Mouse (Mus musculus): ENCODE measurements at regions not wholly inside any gene's neighbourhood (a gene's known extent, or its start where the extent isn't known, plus 50 kb on each side); places are given as distances from the start of the nearest gene placed in this dataset.

GRCm38 (mm10) chr14:46305267-46305666, 73.9 kb upstream of the Gm15217 start:
- TF ChIP-seq CTCF (IDR thresholded peaks at IDR 0.05; ENCODE audit: control insufficient read depth, insufficient read depth, insufficient read length) (no peak), CEBPB (IDR thresholded peaks at IDR 0.05; ENCODE audit: low read depth) (no peak)
